Mouse (Mus musculus) large intestine, adult 2 months (tissue): ENCODE measurements around the gene Mthfr. TPM values are rescaled to one million over a fixed set of nuclear protein-coding genes. Genes with fewer than 3 reads are reported as not detected.
A peak's percentile ranks its signal among the peaks of the same experiment; 100 is the strongest.

Experiments used
- DNase-seq: peaks from one replicate; pipeline ENCODE4 v3.0.0-alpha.2; 2012; ENCODE audit warnings: low read depth, low spot score
- WGBS: fragments of 180-500 bp; shearing (Covaris S2); methylation state at CpG from one replicate; pipeline ENCODE4 v1.1.7; 2018; 5-methylcytosine and 5-hydroxymethylcytosine counted together
- polyA plus RNA-seq: library from polyadenylated mRNA; depleted of rRNA; stranded (reverse); fragments of >200 nt; gene quantifications from 2 replicates; pipeline ENCODE4 v1.2.3, GENCODE M21; 2012; rRNA removed

Mthfr gene
- polyA plus RNA-seq, result 7.2 and 12.1 TPM in 2 replicates

GRCm38 (mm10) chr4:148038600-148039253 is at the start of gene Mthfr, which contains the start of gene Clcn6:
Gene Mthfr (plus strand): TSS chr4:148039077.
Gene Clcn6 (minus strand): TSS chr4:148038821.
- WGBS, result under 1% methylated on average over 54 of the region's 54 CpGs
- peak; percentile 92 for DNase-seq

GRCm38 (mm10) chr4:147993571-147994095 is 45.2 kb upstream of the Mthfr start:
- 56% methylated on average over 7 of the region's 7 CpGs for WGBS
- DNase-seq, result no peak

- WGBS, result 85% methylated on average over 3 of the region's 3 CpGs
- no peak for DNase-seq
Observed at GRCm38 (mm10) chr4:147995311-147995710, 43.6 kb upstream of the Mthfr start.

GRCm38 (mm10) chr4:148000202-148000772 is 38.6 kb upstream of the Mthfr start, which contains the start of gene Nppa:
Gene Nppa (plus strand): TSS chr4:148000722.
- DNase-seq, result no peak
- WGBS, result 45% methylated on average over 12 of the region's 12 CpGs

- WGBS, result 80% methylated on average over 17 of the region's 17 CpGs
- no peak for DNase-seq
Observed at GRCm38 (mm10) chr4:148001013-148001789, 37.7 kb upstream of the Mthfr start.

GRCm38 (mm10) chr4:148001866-148002265 is 37.0 kb upstream of the Mthfr start:
- 50% methylated on average over 8 of the region's 8 CpGs for WGBS
- no peak for DNase-seq

- no peak for DNase-seq
- WGBS, result 83% methylated on average over 7 of the region's 7 CpGs
Observed at GRCm38 (mm10) chr4:148004361-148004760, 34.5 kb upstream of the Mthfr start.

GRCm38 (mm10) chr4:148008412-148008811 is 30.5 kb upstream of the Mthfr start:
- no peak for DNase-seq
- WGBS, result 79% methylated on average over 4 of the region's 4 CpGs

- WGBS, result 98% methylated on average over 2 of the region's 2 CpGs
- DNase-seq, result no peak
Observed at GRCm38 (mm10) chr4:148009641-148010040, 29.2 kb upstream of the Mthfr start.

GRCm38 (mm10) chr4:148011332-148011731 is 27.5 kb upstream of the Mthfr start:
- DNase-seq, result no peak
- 75% methylated on average over 3 of the region's 3 CpGs for whole genome bisulfite sequencing

- DNase-seq, result no peak
- WGBS, result 84% methylated on average over 4 of the region's 4 CpGs
Observed at GRCm38 (mm10) chr4:148012216-148012615, 26.7 kb upstream of the Mthfr start.

- WGBS, result 89% methylated on average over 10 of the region's 10 CpGs
- no peak for DNase-seq
Observed at GRCm38 (mm10) chr4:148015418-148015817, 23.5 kb upstream of the Mthfr start.

GRCm38 (mm10) chr4:148016981-148017380 is 21.9 kb upstream of the Mthfr start:
- no peak for DNase-seq
- WGBS, result 71% methylated on average over 3 of the region's 3 CpGs

GRCm38 (mm10) chr4:148018410-148018809 is 20.5 kb upstream of the Mthfr start:
- DNase-seq, result no peak
- WGBS, result 78% methylated on average over 2 of the region's 2 CpGs

- WGBS, result 82% methylated on average over 3 of the region's 3 CpGs
- no peak for DNase-seq
Observed at GRCm38 (mm10) chr4:148024003-148024402, 14.9 kb upstream of the Mthfr start.

- 95% methylated on average over 7 of the region's 7 CpGs for WGBS
- DNase-seq, result no peak
Observed at GRCm38 (mm10) chr4:148029297-148029696, 9.6 kb upstream of the Mthfr start.

- 80% methylated on average over 5 of the region's 5 CpGs for WGBS
- DNase-seq, result no peak
Observed at GRCm38 (mm10) chr4:148030506-148030905, 8.4 kb upstream of the Mthfr start.

GRCm38 (mm10) chr4:148033858-148034410 is 4.9 kb upstream of the Mthfr start:
- 85% methylated on average over 7 of the region's 7 CpGs for WGBS
- DNase-seq, result no peak

GRCm38 (mm10) chr4:148035440-148035839 is 3.4 kb upstream of the Mthfr start:
- WGBS, result 84% methylated on average over 3 of the region's 3 CpGs
- DNase-seq, result no peak

GRCm38 (mm10) chr4:148038079-148038599 is 738 bp upstream of the Mthfr start:
- DNase-seq, result no peak
- 5% methylated on average over 26 of the region's 26 CpGs for WGBS
